Mouse (Mus musculus) heart, embryonic 16.5 days (tissue): ENCODE measurements around the gene Echs1. TPM values are rescaled to one million over a fixed set of nuclear protein-coding genes. Genes with fewer than 3 reads are reported as not detected.
A peak's percentile ranks its signal among the peaks of the same experiment; 100 is the strongest.
"Not testable (repeated sequence)": the region's sequence is repeated elsewhere in the genome, so short reads cannot be mapped to it uniquely, and the experiment has no call there.

ENCODE experiments used
- ATAC-seq: fragments of 200-750 bp; cut with Nextera tagmentation; replicated peaks from 2 replicates; pipeline ENCODE4 v1.8.0; 2017; ENCODE audit warnings: moderate number of reproducible peaks; ENCODE audit not compliant: insufficient read depth, low FRiP score; ENCODE audit errors: extremely low read depth
- H3K27ac ChIP-seq: fragments of 300-500 bp; sonication (generic); 2 replicates; pipeline ENCODE4 v1.5.1; 2014; ENCODE audit warnings: mild to moderate bottlenecking, low read length, control low read depth, moderate library complexity
- H3K27me3 ChIP-seq: fragments of 300-500 bp; sonication (generic); 2 replicates; pipeline ENCODE4 v1.6.1; 2014; ENCODE audit warnings: low read length, mixed read lengths; ENCODE audit not compliant: control insufficient read depth, insufficient read depth
- H3K36me3 ChIP-seq: fragments of 300-500 bp; sonication (generic); 2 replicates; pipeline ENCODE4 v1.6.1; 2014; ENCODE audit not compliant: control insufficient read depth, insufficient read depth
- H3K4me1 ChIP-seq: fragments of 300-500 bp; sonication (generic); 2 replicates; pipeline ENCODE4 v1.6.1; 2014; ENCODE audit warnings: low read length, mixed read lengths; ENCODE audit not compliant: control insufficient read depth, insufficient read depth
- H3K4me2 ChIP-seq: fragments of 300-500 bp; sonication (generic); 2 replicates; pipeline ENCODE4 v1.6.1; 2014; ENCODE audit warnings: low read depth, mild to moderate bottlenecking, control low read depth, low read length
- H3K4me3 ChIP-seq: fragments of 300-500 bp; sonication (generic); 2 replicates; pipeline ENCODE4 v1.5.1; 2014; ENCODE audit warnings: mild to moderate bottlenecking, control low read depth, low read length
- H3K9ac ChIP-seq: fragments of 300-500 bp; sonication (generic); 2 replicates; pipeline ENCODE4 v1.6.1; 2014; ENCODE audit warnings: low read length, control low read depth
- H3K9me3 ChIP-seq: fragments of 300-500 bp; sonication (generic); replicated peaks from 2 replicates; pipeline ENCODE4 v1.6.1; 2016; ENCODE audit warnings: low read length; ENCODE audit not compliant: control insufficient read depth
- WGBS: fragments of 180-500 bp; shearing (Covaris S2); extraction: QIAGEN DNeasy Blood & Tissue Kit; methylation state at CpG from one replicate; pipeline ENCODE4 v1.1.7; 2014; 5-methylcytosine and 5-hydroxymethylcytosine counted together
- polyA plus RNA-seq: library from polyadenylated mRNA; unstranded; fragments of >200 nt; fragmentation: Nextera tagmentation; extraction: Ambion mirVana; gene quantifications from 2 replicates; pipeline ENCODE4 v1.2.1, GENCODE M21; 2015

The Echs1 gene
- polyA plus RNA-seq, 1 experiment from 2014 or later, result 266 TPM

DNA sequence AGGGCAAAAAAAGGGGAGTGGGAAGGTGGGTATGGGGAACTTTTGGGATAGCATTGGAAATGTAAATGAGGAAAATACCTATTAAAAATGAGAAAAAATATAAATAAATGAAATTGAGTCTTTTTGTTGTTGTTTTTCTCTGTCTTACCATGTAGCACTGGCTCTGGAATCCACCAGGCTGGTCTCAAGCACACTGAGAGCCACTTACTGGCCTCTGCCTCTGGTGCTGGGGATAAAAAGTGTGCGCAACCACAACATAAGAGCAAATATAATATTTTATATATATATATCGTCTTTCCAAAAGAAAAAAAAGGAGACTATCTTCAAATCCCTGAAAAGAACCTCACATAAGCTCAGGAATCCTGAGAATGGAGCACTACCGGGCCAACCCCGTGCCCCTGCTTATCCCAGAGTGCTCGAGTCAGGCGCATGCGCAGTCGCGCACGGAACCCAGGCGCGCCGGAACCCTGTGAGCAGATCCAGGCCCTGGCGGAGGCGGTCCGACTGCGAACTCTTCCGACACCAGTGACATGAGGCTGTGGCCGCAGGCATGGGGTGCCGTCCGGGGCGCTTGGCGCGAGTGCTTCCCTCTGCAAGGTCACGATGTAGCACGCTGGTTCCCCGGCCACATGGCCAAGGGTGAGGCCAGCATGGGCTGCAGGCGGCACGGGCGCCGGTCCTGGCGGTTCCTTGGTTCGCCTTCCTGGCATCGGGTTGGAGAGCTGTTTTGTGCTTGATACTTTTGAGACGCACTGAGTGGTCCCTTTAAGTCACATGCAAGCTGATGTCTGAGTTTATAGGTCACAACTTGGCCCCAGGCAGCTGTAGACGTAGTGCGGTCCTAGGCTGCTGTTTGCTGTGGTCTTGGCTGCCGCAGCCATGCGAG is 21.1 kb upstream of the Echs1 start, which contains the start of gene Mtg1:
Gene Mtg1 (plus strand): TSS at position 430 of the 886 bp plus-strand sequence.
- H3K27ac ChIP-seq, result peak within 1 kb of the TSS; percentile 83
- ATAC-seq, result peak; percentile 97
- peak within 1 kb of the TSS; percentile 81 for H3K4me3 ChIP-seq
- peaks cover 4% of the 10 kb centered on the region for H3K4me1 ChIP-seq
- 2% methylated on average over 39 of the region's 39 CpGs for WGBS
- no peaks in the 10 kb centered on the region for H3K9me3 ChIP-seq
- peak within 1 kb of the TSS; percentile 83 for H3K4me2 ChIP-seq
- H3K27me3 ChIP-seq, result no peaks in the 10 kb centered on the region
- peaks cover 3% of the 10 kb centered on the region; the same call in 1 of the 2 replicates for H3K36me3 ChIP-seq
- H3K9ac ChIP-seq, result peak within 1 kb of the TSS; percentile 88

DNA sequence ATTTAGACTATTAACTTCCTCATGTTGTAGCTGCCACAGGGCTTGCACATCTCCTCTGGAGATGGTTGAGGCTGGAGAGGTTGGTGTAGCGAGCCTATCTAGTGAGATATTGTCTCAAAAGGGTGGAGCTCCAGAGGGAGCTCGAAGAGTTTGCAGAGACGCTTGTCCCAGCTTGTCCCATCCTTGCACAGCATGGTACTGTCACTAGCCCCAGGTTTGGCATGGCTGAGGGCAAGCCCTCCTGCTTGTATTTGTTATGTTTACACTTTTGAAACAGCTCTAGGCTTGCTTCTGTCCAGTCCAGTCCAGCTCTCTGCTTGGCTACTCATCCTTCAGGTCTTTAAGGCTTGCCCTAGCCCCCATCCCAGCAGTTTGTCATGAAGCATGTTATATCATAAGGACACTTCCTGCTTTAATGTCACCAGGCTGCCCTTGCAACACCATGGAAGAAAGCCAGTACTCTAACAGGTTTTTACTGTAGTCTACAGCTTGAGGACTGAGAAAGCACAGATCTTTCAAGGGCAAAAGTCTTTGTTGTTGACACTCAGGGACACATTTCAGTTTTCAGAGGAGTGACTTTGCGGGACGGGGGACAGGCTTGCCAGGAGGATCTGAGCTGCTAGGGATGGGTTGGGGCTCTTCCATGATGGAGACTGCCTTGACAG is 19.0 kb upstream of the Echs1 start:
- WGBS, result 76% methylated on average over 5 of the region's 5 CpGs
- Histone ChIP-seq H3K4me3 (no peak overlapping the region), H3K9ac (no peak overlapping the region), H3K36me3 (peaks cover 6% of the 10 kb centered on the region), H3K9me3 (no peaks in the 10 kb centered on the region), H3K27me3 (no peaks in the 10 kb centered on the region), H3K4me1 (peaks cover 4% of the 10 kb centered on the region), H3K4me2 (no peak overlapping the region), H3K27ac (no peak overlapping the region)
- ATAC-seq, result no peak

- H3K4me1 ChIP-seq, H3K27me3 ChIP-seq, H3K9ac ChIP-seq, H3K9me3 ChIP-seq, ATAC-seq, H3K36me3 ChIP-seq, H3K4me2 ChIP-seq, H3K4me3 ChIP-seq, H3K27ac ChIP-seq: not testable (repeated sequence)
- WGBS, result 86% methylated on average over 5 of the region's 7 CpGs
These were observed 17.8 kb upstream of the Echs1 start for GRCm38 (mm10) chr7:140134033-140134432.

GRCm38 (mm10) chr7:140132184-140132583 is 15.9 kb upstream of the Echs1 start:
- WGBS, result 82% methylated on average over 7 of the region's 7 CpGs
- not testable (repeated sequence) for H3K9ac ChIP-seq, H3K27me3 ChIP-seq, ATAC-seq, H3K36me3 ChIP-seq, H3K9me3 ChIP-seq, H3K27ac ChIP-seq, H3K4me2 ChIP-seq, H3K4me3 ChIP-seq, H3K4me1 ChIP-seq

DNA sequence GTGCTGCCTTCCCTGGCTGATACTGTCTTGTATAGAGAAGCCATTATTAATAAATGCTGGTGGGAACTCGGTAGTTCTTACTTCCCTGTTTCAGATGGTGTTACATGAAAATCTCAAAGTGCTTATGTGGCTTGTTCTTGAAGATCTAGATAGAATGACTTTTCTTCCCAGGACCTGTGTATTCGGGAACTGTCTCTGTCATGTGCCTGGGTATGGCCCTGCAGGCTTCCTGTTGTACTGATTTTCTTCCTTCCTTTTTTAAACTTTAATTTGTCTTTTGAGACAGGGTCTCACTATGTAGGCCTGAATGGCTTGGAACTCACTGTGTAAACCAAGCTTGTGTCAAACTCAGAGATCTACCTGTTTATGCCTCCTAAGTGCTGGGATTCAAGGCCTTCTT is 11.6 kb upstream of the Echs1 start:
- WGBS, result 77% methylated on average over 2 of the region's 2 CpGs
- no peaks in the 10 kb centered on the region for H3K9me3 ChIP-seq
- H3K4me1 ChIP-seq, result peaks cover 5% of the 10 kb centered on the region
- no peak overlapping the region for H3K4me2 ChIP-seq
- H3K27me3 ChIP-seq, result no peaks in the 10 kb centered on the region
- H3K4me3 ChIP-seq, result no peak overlapping the region
- H3K27ac ChIP-seq, result no peak overlapping the region
- no peak overlapping the region for H3K9ac ChIP-seq
- ATAC-seq, result no peak
- H3K36me3 ChIP-seq, result peaks cover 6% of the 10 kb centered on the region; the same call in 1 of the 2 replicates

GRCm38 (mm10) chr7:140126934-140127333 is 10.7 kb upstream of the Echs1 start:
- Histone ChIP-seq H3K4me3 (no peak overlapping the region), H3K9ac (no peak overlapping the region), H3K4me1 (peaks cover 5% of the 10 kb centered on the region), H3K9me3 (no peaks in the 10 kb centered on the region), H3K4me2 (no peak overlapping the region; the same call in 1 of the 2 replicates), H3K27me3 (no peaks in the 10 kb centered on the region), H3K36me3 (peaks cover 6% of the 10 kb centered on the region; the same call in 1 of the 2 replicates), H3K27ac (no peak overlapping the region)
- ATAC-seq, result no peak
- WGBS, result 89% methylated on average over 3 of the region's 3 CpGs

DNA sequence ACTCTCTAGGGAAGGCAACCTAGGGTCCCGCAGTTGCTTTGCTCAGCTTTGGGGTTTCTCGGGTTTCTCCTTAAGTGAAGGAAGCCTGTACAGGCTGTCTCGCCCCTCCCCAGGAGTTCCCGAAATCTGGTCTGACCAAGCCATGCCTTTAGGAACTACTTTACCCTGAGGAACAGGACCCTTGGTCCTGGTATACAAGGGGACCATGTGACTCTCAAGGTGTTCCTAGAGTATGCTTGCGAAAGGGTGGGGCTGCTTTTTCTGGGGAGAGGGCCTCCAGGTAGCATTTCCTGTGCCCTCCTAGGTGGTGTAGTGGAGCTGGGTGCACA is 9.7 kb upstream of the Echs1 start:
- peak overlapping the region; percentile 17; the same call in 1 of the 2 replicates for H3K27ac ChIP-seq
- no peak for ATAC-seq

DNA sequence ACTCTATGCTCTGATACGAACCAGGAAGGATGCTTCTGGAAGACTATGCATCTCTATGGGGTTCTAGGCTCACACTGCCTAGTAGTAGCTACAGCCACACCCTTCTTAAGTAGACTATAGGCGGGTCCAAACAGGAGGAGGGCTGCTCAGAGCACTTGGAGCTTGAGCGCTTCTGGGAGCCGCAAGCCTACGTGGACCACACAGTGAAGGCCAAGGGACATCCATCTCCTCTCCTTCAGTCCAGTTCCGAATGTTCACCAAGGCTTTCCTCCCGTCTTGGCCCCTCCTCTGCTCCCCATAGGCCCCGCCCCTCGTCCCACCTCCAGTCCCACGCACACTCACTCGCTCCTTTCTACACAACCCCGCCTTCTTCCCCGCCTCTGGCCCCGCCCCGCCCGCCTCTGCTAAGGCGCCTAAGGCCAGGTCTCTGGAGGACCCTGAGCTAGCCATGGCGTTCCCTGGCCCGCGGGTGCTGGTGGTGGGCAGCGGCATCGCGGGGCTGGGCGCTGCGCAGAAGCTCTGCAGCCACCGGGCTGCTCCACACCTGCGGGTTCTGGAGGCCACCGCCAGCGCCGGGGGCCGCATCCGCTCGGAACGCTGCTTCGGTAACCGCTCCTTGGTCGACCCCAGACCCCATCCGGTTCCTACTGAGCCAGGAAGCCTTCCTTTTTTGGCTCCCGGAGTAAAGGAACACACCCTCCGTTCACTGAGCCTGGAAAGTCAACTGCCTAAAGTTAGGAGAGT is 9.2 kb upstream of the Echs1 start:
- 2% methylated on average over 40 of the region's 40 CpGs for WGBS
- Histone ChIP-seq H3K27me3 (no peaks in the 10 kb centered on the region), H3K36me3 (0 out of 2 replicates have a peak, but pooled peaks cover 3% of the 10 kb centered on the region), H3K4me3 (peak overlapping the region; percentile 72), H3K9me3 (no peaks in the 10 kb centered on the region), H3K4me1 (peaks cover 5% of the 10 kb centered on the region), H3K4me2 (peak overlapping the region; percentile 69), H3K27ac (peak overlapping the region; percentile 17; the same call in 1 of the 2 replicates), H3K9ac (peak overlapping the region; percentile 79)
- peak; percentile 98 for ATAC-seq

More for the DNA sequence above, 9.7 kb upstream of the Echs1 start:
- Histone ChIP-seq H3K4me1 (peaks cover 5% of the 10 kb centered on the region), H3K4me3 (peak overlapping the region; percentile 72), H3K4me2 (peak overlapping the region; percentile 69), H3K27me3 (no peaks in the 10 kb centered on the region), H3K9ac (peak overlapping the region; percentile 79), H3K36me3 (peaks cover 6% of the 10 kb centered on the region; the same call in 1 of the 2 replicates), H3K9me3 (no peaks in the 10 kb centered on the region)
- WGBS, result 3% methylated on average over 5 of the region's 5 CpGs
